Mouse (Mus musculus): ENCODE data around the gene Pkig. TPM values are rescaled to one million over a fixed set of nuclear protein-coding genes. Genes with fewer than 3 reads are reported as not detected.

Pkig gene
- polyA plus RNA-seq, 1 experiment = 64.7 TPM

GRCm38 (mm10) chr2:163690409-163691304, 32.5 kb downstream of the Pkig start:
- WGBS = 93% methylated on average over 8 of the region's 8 CpGs
- no peaks in the 10 kb centered on the region for H3K36me3 ChIP-seq (ENCODE audit: control insufficient read depth, insufficient read depth, low read length)
- H3K27me3 ChIP-seq (ENCODE audit: control insufficient read depth, insufficient read depth, low read length) = no peaks in the 10 kb centered on the region
- TF ChIP-seq CTCF (IDR thresholded peaks at IDR 0.05; ENCODE audit: borderline replicate concordance, control insufficient read depth, extremely low read depth, insufficient read depth, low read length, poor library complexity) (no peak), POLR2A (IDR thresholded peaks at IDR 0.05; ENCODE audit: control insufficient read depth, extremely low read depth, insufficient read depth, low read length, poor library complexity) (no peak)
- H3K4me1 ChIP-seq (replicated peaks; ENCODE audit: control insufficient read depth, insufficient read depth, low read length) = no peaks in the 10 kb centered on the region
- H3K27ac ChIP-seq (ENCODE audit: control insufficient read depth, insufficient read depth, low read length) = no peak overlapping the region
- H3K4me3 ChIP-seq (ENCODE audit: control insufficient read depth, insufficient read depth, low read length) = no peak overlapping the region
- DNase-seq = no peak

GRCm38 (mm10) chr2:163691846-163692605, 33.8 kb downstream of the Pkig start:
- H3K27me3 ChIP-seq (ENCODE audit: control insufficient read depth, insufficient read depth, low read length) = no peaks in the 10 kb centered on the region
- no peaks in the 10 kb centered on the region for H3K36me3 ChIP-seq (ENCODE audit: control insufficient read depth, insufficient read depth, low read length)
- WGBS = 96% methylated on average over 6 of the region's 6 CpGs
- no peak for TF ChIP-seq CTCF (IDR thresholded peaks at IDR 0.05; ENCODE audit: borderline replicate concordance, control insufficient read depth, extremely low read depth, insufficient read depth, low read length, poor library complexity)
- H3K4me3 ChIP-seq (ENCODE audit: control insufficient read depth, insufficient read depth, low read length) = no peak overlapping the region
- peaks cover 2% of the 10 kb centered on the region; the same call in 1 of the 2 replicates for H3K4me1 ChIP-seq (replicated peaks; ENCODE audit: control insufficient read depth, insufficient read depth, low read length)
- no peak for DNase-seq
- no peak overlapping the region for H3K27ac ChIP-seq (ENCODE audit: control insufficient read depth, insufficient read depth, low read length)

GRCm38 (mm10) chr2:163692873-163693612, 34.9 kb downstream of the Pkig start:
- WGBS = 91% methylated on average over 3 of the region's 3 CpGs
- DNase-seq = no peak
- no peaks in the 10 kb centered on the region for H3K36me3 ChIP-seq (ENCODE audit: control insufficient read depth, insufficient read depth, low read length)
- TF ChIP-seq CTCF (IDR thresholded peaks at IDR 0.05; ENCODE audit: borderline replicate concordance, control insufficient read depth, extremely low read depth, insufficient read depth, low read length, poor library complexity) = no peak
- no peak for TF ChIP-seq POLR2A (IDR thresholded peaks at IDR 0.05; ENCODE audit: control insufficient read depth, extremely low read depth, insufficient read depth, low read length, poor library complexity)
- peaks cover 8% of the 10 kb centered on the region for H3K4me1 ChIP-seq (replicated peaks; ENCODE audit: control insufficient read depth, insufficient read depth, low read length)
- H3K4me3 ChIP-seq (ENCODE audit: control insufficient read depth, insufficient read depth, low read length) = no peak overlapping the region
- no peaks in the 10 kb centered on the region for H3K27me3 ChIP-seq (ENCODE audit: control insufficient read depth, insufficient read depth, low read length)
- H3K27ac ChIP-seq (ENCODE audit: control insufficient read depth, insufficient read depth, low read length) = no peak overlapping the region

- Histone ChIP-seq H3K27me3 (ENCODE audit: control insufficient read depth, insufficient read depth, low read length) (no peaks in the 10 kb centered on the region), H3K36me3 (ENCODE audit: control insufficient read depth, insufficient read depth, low read length) (no peaks in the 10 kb centered on the region), H3K4me3 (ENCODE audit: control insufficient read depth, insufficient read depth, low read length) (no peak overlapping the region), H3K4me1 (replicated peaks; ENCODE audit: control insufficient read depth, insufficient read depth, low read length) (peaks cover 16% of the 10 kb centered on the region), H3K27ac (ENCODE audit: control insufficient read depth, insufficient read depth, low read length) (no peak overlapping the region)
- 91% methylated on average over 9 of the region's 9 CpGs for WGBS
- no peak for DNase-seq
- TF ChIP-seq CTCF (IDR thresholded peaks at IDR 0.05; ENCODE audit: borderline replicate concordance, control insufficient read depth, extremely low read depth, insufficient read depth, low read length, poor library complexity) (no peak), POLR2A (IDR thresholded peaks at IDR 0.05; ENCODE audit: control insufficient read depth, extremely low read depth, insufficient read depth, low read length, poor library complexity) (no peak)
These were observed 35.6 kb downstream of the Pkig start for GRCm38 (mm10) chr2:163693716-163694314.

DNA sequence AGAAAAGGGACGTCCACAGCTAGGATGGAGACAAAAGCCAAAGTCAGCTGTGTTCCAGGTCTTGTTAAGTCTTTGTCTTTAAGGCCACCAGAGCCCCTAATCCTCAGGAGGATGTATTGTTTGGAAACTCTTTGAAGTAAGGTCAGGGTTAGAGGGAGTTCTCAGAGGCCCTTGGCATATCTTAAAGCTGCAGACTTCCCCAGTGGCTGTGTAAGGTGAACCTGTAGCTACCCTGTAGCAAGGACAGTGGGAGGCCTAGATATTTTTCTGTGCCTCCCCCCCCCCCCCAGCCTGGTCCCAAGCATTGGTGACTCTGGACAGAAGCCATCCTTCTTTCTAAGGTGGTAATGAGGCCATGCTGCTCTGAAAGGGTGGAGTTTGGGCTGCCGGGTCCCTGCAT, 38.6 kb downstream of the Pkig start:
- Histone ChIP-seq H3K27me3 (ENCODE audit: control insufficient read depth, insufficient read depth, low read length) (no peaks in the 10 kb centered on the region), H3K4me1 (replicated peaks; ENCODE audit: control insufficient read depth, insufficient read depth, low read length) (peaks cover 20% of the 10 kb centered on the region), H3K36me3 (ENCODE audit: control insufficient read depth, insufficient read depth, low read length) (no peaks in the 10 kb centered on the region), H3K4me3 (ENCODE audit: control insufficient read depth, insufficient read depth, low read length) (no peak overlapping the region), H3K27ac (ENCODE audit: control insufficient read depth, insufficient read depth, low read length) (no peak overlapping the region)
- no peak for DNase-seq
- TF ChIP-seq CTCF (IDR thresholded peaks at IDR 0.05; ENCODE audit: borderline replicate concordance, control insufficient read depth, extremely low read depth, insufficient read depth, low read length, poor library complexity) = no peak
- TF ChIP-seq POLR2A (IDR thresholded peaks at IDR 0.05; ENCODE audit: control insufficient read depth, extremely low read depth, insufficient read depth, low read length, poor library complexity) = no peak
- 92% methylated on average over 2 of the region's 2 CpGs for WGBS

All from thymus, adult 2 months (tissue).